In genomic region chr13:111179186-111179585, GRCm38 (mm10) we compare ENCODE assay signal across 20 mouse cellular contexts.
A peak's percentile ranks its signal among the peaks of the same experiment; 100 is the strongest.
DNase-seq lines count a peak whose midpoint lies in the region; TF ChIP-seq lines count a peak whose summit lies in the region.
"Had no signal": no experiment of that assay in that cellular context is flagged by ENCODE, and none has a peak within 500 bp of the region (broad histone marks: within the 10 kb centered on the region; RNA-seq: fewer than 3 reads in every experiment).

No protein-coding gene starts in this region.

- H3K4me3 ChIP-seq in layer of hippocampus, adult 2 months = no peak overlapping the region
- H3K4me3 ChIP-seq: forebrain, embryonic 10.5 days; hindbrain, embryonic 10.5 days; limb, embryonic 12.5 days; liver, embryonic 12.5 days; midbrain, embryonic 15.5 days; myocyte had no signal

- peak in 1 of 2 experiments; percentile 26 for DNase-seq in layer of hippocampus, adult 2 months (ENCODE audit: low spot score in 2 of 2)
- no peak for DNase-seq in layer of hippocampus, postnatal 25 days (ENCODE audit: extremely low spot score in 1 of 2, low spot score in 1 of 2)
- peak; percentile 62 for DNase-seq in layer of hippocampus, adult 9-11 months
- DNase-seq in left cerebral cortex, postnatal 36 days (ENCODE audit: low spot score in 2 of 2) = peak; percentile 52 to 55
- DNase-seq in right cerebral cortex, postnatal 4 days = peak; percentile 3
- DNase-seq in kidney, postnatal 4 days = no peak
- no peak for DNase-seq in spleen, postnatal 36 days (ENCODE audit: low spot score in 2 of 2)
- DNase-seq in heart, adult 18-20 months = no peak
- DNase-seq: adrenal gland, postnatal 10 days; cerebellum, adult 9-11 months; gastrocnemius, postnatal 25 days; kidney, adult 9 months; lung, embryonic 14.5 days; thymus, adult 2 months had no signal

- intact Hi-C loops in left cerebral cortex, postnatal 36 days (cut with DNase I) = no loop called here

- peak overlapping the region; percentile 51; the same call in 1 of the 2 replicates for H3K27ac ChIP-seq in layer of hippocampus, adult 2 months
- H3K27ac ChIP-seq: forebrain, embryonic 10.5 days; hindbrain, embryonic 10.5 days; limb, embryonic 12.5 days; liver, embryonic 12.5 days; midbrain, embryonic 15.5 days had no signal

- no peak for TF ChIP-seq CTCF in layer of hippocampus, adult 2 months (conservative IDR thresholded peaks at IDR 0.05)

Comparison
In these comparisons a context has a peak if more than half of its experiments do, and no peak if none do; other contexts are left out.
1. DNase-seq: peak in layer of hippocampus, adult 9-11 months (single experiment), left cerebral cortex, postnatal 36 days (2 of 2) and right cerebral cortex, postnatal 4 days (single experiment); none in layer of hippocampus, postnatal 25 days (0 of 2), kidney, postnatal 4 days (0 of 2), spleen, postnatal 36 days (0 of 2) and heart, adult 18-20 months (0 of 2).